In genomic region chr15:94564909-94565308, GRCm38 (mm10) we compare ENCODE assay signal across 26 mouse cellular contexts. TPM values are rescaled to one million over a fixed set of nuclear protein-coding genes. Genes with fewer than 3 reads are reported as not detected.
DNase-seq lines count a peak whose midpoint lies in the region; ATAC-seq lines count a peak whose summit lies in the region.
"Had no signal": no experiment of that assay in that cellular context is flagged by ENCODE, and none has a peak within 500 bp of the region (broad histone marks: within the 10 kb centered on the region; RNA-seq: fewer than 3 reads in every experiment).

No protein-coding gene starts in this region.

- H3K4me3 ChIP-seq in kidney, embryonic 14.5 days (ENCODE audit: low read length), result no peak overlapping the region
- no peak overlapping the region for H3K4me3 ChIP-seq in midbrain, embryonic 10.5 days
- H3K4me3 ChIP-seq: embryonic facial prominence, embryonic 12.5 days; embryonic facial prominence, embryonic 15.5 days; gastrocnemius, adult 2 months; heart, embryonic 13.5 days; hindbrain, embryonic 12.5 days; hindbrain, embryonic 15.5 days had no signal

- ATAC-seq in granulocyte monocyte progenitor cell, adult 5-6 weeks (replicated peaks; ENCODE audit: poor library complexity, severe bottlenecking), result peak; percentile 24; the same call in 1 of the 2 replicates
- peak; percentile 89 for ATAC-seq in inflammation-experienced regulatory T-cells, adult 6 months
- ATAC-seq in kidney, embryonic 14.5 days (ENCODE audit: low FRiP score, low TSS enrichment), result no peak
- ATAC-seq: forebrain, embryonic 14.5 days; forebrain, postnatal 0 days; intestine, embryonic 16.5 days had no signal

- no peak overlapping the region for H3K27ac ChIP-seq in kidney, embryonic 14.5 days (ENCODE audit: low read depth, low read length)
- H3K27ac ChIP-seq in midbrain, embryonic 10.5 days (replicated peaks), result no peak overlapping the region
- H3K27ac ChIP-seq: embryonic facial prominence, embryonic 12.5 days; embryonic facial prominence, embryonic 15.5 days; gastrocnemius, adult 2 months; heart, embryonic 13.5 days; hindbrain, embryonic 12.5 days; hindbrain, embryonic 15.5 days had no signal

- H3K36me3 ChIP-seq in kidney, embryonic 14.5 days (ENCODE audit: control insufficient read depth, insufficient read depth, low read length), result no peaks in the 10 kb centered on the region
- no peaks in the 10 kb centered on the region for H3K36me3 ChIP-seq in midbrain, embryonic 10.5 days
- H3K36me3 ChIP-seq: embryonic facial prominence, embryonic 12.5 days; hindbrain, embryonic 12.5 days; hindbrain, embryonic 15.5 days had no signal

- no peaks in the 10 kb centered on the region for H3K4me1 ChIP-seq in kidney, embryonic 14.5 days (ENCODE audit: control insufficient read depth, insufficient read depth, low read length)
- H3K4me1 ChIP-seq in midbrain, embryonic 10.5 days, result no peaks in the 10 kb centered on the region
- H3K4me1 ChIP-seq: embryonic facial prominence, embryonic 12.5 days; embryonic facial prominence, embryonic 15.5 days; heart, embryonic 13.5 days; hindbrain, embryonic 12.5 days; hindbrain, embryonic 15.5 days had no signal

- no peak overlapping the region for H3K9ac ChIP-seq in kidney, embryonic 14.5 days (ENCODE audit: low read depth, low read length)
- H3K9ac ChIP-seq: embryonic facial prominence, embryonic 12.5 days; embryonic facial prominence, embryonic 15.5 days; forebrain, postnatal 0 days; heart, embryonic 13.5 days; hindbrain, embryonic 12.5 days; hindbrain, embryonic 15.5 days had no signal

- WGBS in kidney, embryonic 14.5 days, result 87% methylated on average over 2 of the region's 2 CpGs
- 87% methylated on average over 2 of the region's 2 CpGs for WGBS in midbrain, embryonic 10.5 days

- no peaks in the 10 kb centered on the region for H3K9me3 ChIP-seq in kidney, embryonic 14.5 days (ENCODE audit: control insufficient read depth, low read length)
- no peaks in the 10 kb centered on the region for H3K9me3 ChIP-seq in midbrain, embryonic 10.5 days (replicated peaks)
- H3K9me3 ChIP-seq: embryonic facial prominence, embryonic 12.5 days; embryonic facial prominence, embryonic 15.5 days; heart, embryonic 13.5 days; hindbrain, embryonic 12.5 days; hindbrain, embryonic 15.5 days had no signal

- no peak overlapping the region for H3K4me2 ChIP-seq in kidney, embryonic 14.5 days (replicated peaks; ENCODE audit: low read depth, low read length)
- H3K4me2 ChIP-seq: embryonic facial prominence, embryonic 12.5 days; embryonic facial prominence, embryonic 15.5 days; heart, embryonic 13.5 days; hindbrain, embryonic 12.5 days; hindbrain, embryonic 15.5 days had no signal

- DNase-seq in 416B (ENCODE audit: low read depth) (peak; percentile 69), MN1 (ENCODE audit: low spot score) (no peak)
- DNase-seq in CD4-positive, CD25-positive, alpha-beta regulatory T cell, adult 2 months (ENCODE audit: low read depth, low spot score), result peak; percentile 56
- DNase-seq in midbrain, embryonic 10.5 days (ENCODE audit: low spot score), result no peak
- DNase-seq in kidney, postnatal 14 days, result no peak
- DNase-seq: adrenal gland, postnatal 10 days; adrenal gland, postnatal 36 days; cerebellum, adult 2 months; cerebellum, adult 9-11 months; cerebellum, postnatal 25 days; forebrain, postnatal 0 days; gastrocnemius, adult 2 months; gastrocnemius, postnatal 14 days; heart, adult 18-20 months; heart, postnatal 14 days; heart, postnatal 4 days had no signal

- H3K27me3 ChIP-seq in kidney, embryonic 14.5 days (ENCODE audit: control insufficient read depth, insufficient read depth, low read length), result no peaks in the 10 kb centered on the region
- H3K27me3 ChIP-seq in midbrain, embryonic 10.5 days (ENCODE audit: low read depth, poor library complexity, severe bottlenecking), result no peaks in the 10 kb centered on the region
- H3K27me3 ChIP-seq: embryonic facial prominence, embryonic 12.5 days; embryonic facial prominence, embryonic 15.5 days; heart, embryonic 13.5 days; hindbrain, embryonic 12.5 days; hindbrain, embryonic 15.5 days had no signal

RNA-seq across cellular contexts. Expression of gene Irak4, which starts 21.5 kb away (rescaled TPM):
- total RNA-seq in granulocyte monocyte progenitor cell, adult 5-6 weeks (2014; fragmentation: Nextera tagmentation), result 20.8 and 26.3 TPM in 2 replicates
- total RNA-seq in granulocyte monocyte progenitor cell, adult 5-6 weeks (2017), result 20.9 and 22.9 TPM in 2 replicates
- 10 to 100 TPM; 33.4 to 36.6 (median 35.7) TPM for polyA plus RNA-seq in inflammation-experienced regulatory T-cells, adult 6 months (2017; shearing (Covaris generic))
- polyA plus RNA-seq in kidney, embryonic 14.5 days (2014; fragmentation: Nextera tagmentation; extraction: Ambion mirVana), result 5.5 and 10.4 TPM in 2 replicates
- 2.4 and 3.3 TPM in 2 replicates for polyA plus RNA-seq in midbrain, embryonic 10.5 days (2016; fragmentation: Nextera tagmentation; extraction: Ambion mirVana)

RNA-seq across cellular contexts. Expression of gene Pus7l, which starts 21.6 kb away (rescaled TPM):
- total RNA-seq in granulocyte monocyte progenitor cell, adult 5-6 weeks (2014; fragmentation: Nextera tagmentation), result 14.8 and 19.8 TPM in 2 replicates
- 14.1 and 18.4 TPM in 2 replicates for total RNA-seq in granulocyte monocyte progenitor cell, adult 5-6 weeks (2017)
- 10 to 100 TPM in 1 of 3 experiments, 1 to 10 TPM in 2; 6.7 to 10.6 (median 9.8) TPM for polyA plus RNA-seq in inflammation-experienced regulatory T-cells, adult 6 months (2017; shearing (Covaris generic))
- 9.2 and 11.4 TPM in 2 replicates for polyA plus RNA-seq in kidney, embryonic 14.5 days (2014; fragmentation: Nextera tagmentation; extraction: Ambion mirVana)
- 8.8 and 9.0 TPM in 2 replicates for polyA plus RNA-seq in midbrain, embryonic 10.5 days (2016; fragmentation: Nextera tagmentation; extraction: Ambion mirVana)

RNA-seq across cellular contexts. Expression of gene Twf1, which starts 24.8 kb away (rescaled TPM):
- total RNA-seq in granulocyte monocyte progenitor cell, adult 5-6 weeks (2014; fragmentation: Nextera tagmentation), result 27.7 and 37.0 TPM in 2 replicates
- 26.0 and 34.6 TPM in 2 replicates for total RNA-seq in granulocyte monocyte progenitor cell, adult 5-6 weeks (2017)
- 10 to 100 TPM; 55.1 to 60.8 (median 58.3) TPM for polyA plus RNA-seq in inflammation-experienced regulatory T-cells, adult 6 months (2017; shearing (Covaris generic))
- 67.7 and 86.5 TPM in 2 replicates for polyA plus RNA-seq in kidney, embryonic 14.5 days (2014; fragmentation: Nextera tagmentation; extraction: Ambion mirVana)
- 91.0 and 104 TPM in 2 replicates for polyA plus RNA-seq in midbrain, embryonic 10.5 days (2016; fragmentation: Nextera tagmentation; extraction: Ambion mirVana)

Comparison
In these comparisons a context has a peak if more than half of its experiments do, and no peak if none do; other contexts are left out.
1. DNase-seq: peak in 416B (single experiment) and CD4-positive, CD25-positive, alpha-beta regulatory T cell, adult 2 months (single experiment); none in midbrain, embryonic 10.5 days (single experiment), kidney, postnatal 14 days (single experiment) and MN1 (single experiment).